Mouse (Mus musculus): ENCODE results near the gene Cd44. TPM values are rescaled to one million over a fixed set of nuclear protein-coding genes. Genes with fewer than 3 reads are reported as not detected.

Gene Cd44
- total RNA-seq, 2 experiments from 2014 or later, result 10.2 to 10.9 TPM

DNA sequence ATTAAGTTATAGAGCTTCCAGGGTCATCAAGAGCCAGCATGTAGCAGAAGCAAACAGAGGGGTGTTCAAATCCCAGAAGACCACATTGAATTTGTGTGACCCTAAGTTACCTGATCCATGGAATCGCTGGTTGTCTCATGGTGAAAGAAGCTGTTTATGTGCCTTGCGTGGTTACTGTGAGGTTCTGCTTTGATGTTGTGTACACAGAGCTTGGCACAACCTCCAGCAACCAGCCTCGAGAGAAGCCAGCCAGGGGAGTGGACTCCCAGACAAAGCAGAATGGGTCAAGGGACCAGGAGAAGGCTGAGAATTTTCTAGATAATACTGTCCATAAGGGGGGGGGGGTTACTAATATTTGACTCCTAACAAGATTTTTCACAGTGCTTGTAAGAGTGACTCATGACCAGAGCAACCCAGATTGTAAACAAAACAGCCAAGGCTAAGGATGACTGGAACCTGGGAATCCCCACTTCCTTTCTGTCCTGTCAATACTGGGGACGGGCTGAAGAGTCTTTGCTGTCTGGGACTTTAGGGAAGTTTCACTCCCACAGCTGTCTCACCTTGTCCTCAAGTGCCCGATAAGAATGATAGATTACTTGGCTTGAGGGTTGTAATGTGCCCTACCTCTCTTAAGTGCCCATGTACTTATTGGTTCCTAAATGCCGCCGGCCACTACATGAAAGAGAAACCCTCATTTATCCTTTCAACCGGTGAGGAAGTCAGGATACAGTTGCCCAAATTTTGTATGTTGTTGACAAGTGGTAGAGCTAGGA is 136.7 kb downstream of the Cd44 start:
- DNase-seq (ENCODE audit: low spot score in 2 of 2), result no peak

DNA sequence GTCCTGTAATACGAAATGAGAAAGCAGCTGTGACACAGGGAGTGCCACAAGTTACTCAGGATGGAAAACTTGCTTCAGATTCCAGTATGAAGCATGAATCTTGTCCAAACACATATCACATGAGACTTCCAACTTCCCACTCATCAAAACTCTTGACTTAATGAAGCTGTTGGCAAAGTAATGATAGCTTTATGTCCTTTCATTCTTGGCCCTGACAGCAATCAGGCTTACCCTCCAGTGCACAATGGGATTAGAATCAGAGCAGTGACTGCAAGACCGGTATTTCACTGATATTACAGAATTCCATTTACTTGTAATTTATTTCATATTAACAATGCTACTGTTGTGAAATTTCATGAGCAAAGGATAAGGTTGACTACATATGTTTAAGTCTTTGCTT is 137.5 kb downstream of the Cd44 start:
- no peak for DNase-seq (ENCODE audit: low spot score in 2 of 2)

DNA sequence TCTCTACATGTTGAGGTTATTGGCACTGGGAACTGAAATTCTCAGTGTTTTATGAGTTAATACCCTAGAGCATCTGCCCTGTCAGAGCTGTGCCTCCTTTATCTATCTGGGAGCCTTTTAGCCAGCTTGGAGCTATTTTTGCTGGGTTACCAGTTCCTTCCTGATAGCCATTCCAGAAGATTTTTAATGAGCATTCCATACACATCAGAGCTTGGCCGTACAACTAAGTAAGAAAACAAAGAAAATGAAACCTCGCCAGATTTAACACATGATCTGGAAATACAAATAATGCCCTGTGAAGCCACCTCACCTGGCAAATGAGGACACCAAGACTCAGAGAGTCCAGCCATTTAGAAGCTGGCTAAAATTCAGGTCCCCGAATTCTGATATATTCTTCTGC is 138.3 kb downstream of the Cd44 start:
- DNase-seq (ENCODE audit: low spot score in 2 of 2), result no peak

Other genes with a start within 250 kb of the Cd44 start
- 1,000 to 10,000 TPM; 1,474 to 1,476 TPM for gene Slc1a2, start 243.0 kb downstream of the Cd44 start, total RNA-seq (2021)
- gene Pdhx, start 171.8 kb upstream of the Cd44 start, total RNA-seq (2021), result 10 to 100 TPM; 65.8 to 73.4 TPM
- gene Apip, start 172.0 kb upstream of the Cd44 start, total RNA-seq (2021), result 10 to 100 TPM; 24.5 to 28.1 TPM

All from layer of hippocampus, postnatal 10 days (tissue).